Mouse (Mus musculus): ENCODE data around the gene Asgr2.

DNA sequence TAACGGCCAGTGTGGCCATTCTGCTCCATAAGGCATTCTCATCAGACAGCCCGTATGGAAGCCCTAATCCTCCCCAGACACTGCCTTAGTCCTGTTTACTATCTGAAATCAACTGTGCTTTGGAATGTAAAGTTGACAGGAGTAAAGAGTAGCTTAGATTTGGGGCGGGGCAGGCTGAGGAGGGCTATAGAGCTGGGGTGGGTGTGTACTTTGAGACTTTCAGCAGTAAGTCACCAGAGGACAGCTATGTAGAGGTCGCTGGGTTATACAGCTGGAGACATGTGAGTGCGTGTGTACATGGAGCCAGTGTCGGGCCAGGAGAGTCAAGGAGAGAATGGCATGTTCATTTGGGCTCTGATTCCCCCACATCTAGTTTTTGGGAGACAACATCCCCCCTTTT is 32.5 kb upstream of the Asgr2 start:
- TF ChIP-seq CTCF (conservative IDR thresholded peaks at IDR 0.05; ENCODE audit: low read length) (no peak), NANOG (IDR thresholded peaks at IDR 0.05; ENCODE audit: borderline replicate concordance, low read length) (no peak)

All from E14TG2a.4 (cell line).